Mouse (Mus musculus) spleen, adult 2 months (tissue): ENCODE measurements around the gene Adcy7. TPM values are rescaled to one million over a fixed set of nuclear protein-coding genes. Genes with fewer than 3 reads are reported as not detected.

ENCODE experiments used
- DNase-seq, 2 experiments: peaks; one replicate each; pipeline versions ENCODE4 v3.0.0 to v3.0.0-alpha.2; 2012 to 2021; ENCODE audit warnings: low spot score in 2 of 2, low read depth in 1 of 2
- H3K27ac ChIP-seq: fragments of 200-500 bp; 2 replicates; pipeline ENCODE4 v1.5.1; 2012; ENCODE audit warnings: low read length, inconsistent platforms; ENCODE audit not compliant: insufficient read depth
- H3K27me3 ChIP-seq: fragments of 200-500 bp; 2 replicates; pipeline ENCODE4 v1.6.1; 2012; ENCODE audit warnings: mild to moderate bottlenecking, moderate library complexity, low read length, inconsistent platforms; ENCODE audit not compliant: control insufficient read depth, insufficient read depth
- H3K36me3 ChIP-seq: fragments of 200-500 bp; 2 replicates; pipeline ENCODE4 v1.6.1; 2012; ENCODE audit warnings: mild to moderate bottlenecking, low read length, inconsistent platforms; ENCODE audit not compliant: control insufficient read depth, insufficient read depth
- H3K4me1 ChIP-seq: fragments of 200-500 bp; 2 replicates; pipeline ENCODE4 v1.6.1; 2011; ENCODE audit warnings: inconsistent platforms; ENCODE audit not compliant: control insufficient read depth, insufficient read depth, insufficient read length
- H3K4me3 ChIP-seq: fragments of 200-500 bp; 2 replicates; pipeline ENCODE4 v1.5.1; 2011; ENCODE audit warnings: mild to moderate bottlenecking, inconsistent platforms; ENCODE audit not compliant: insufficient read depth, insufficient read length; ENCODE audit errors: extremely low read depth
- CTCF ChIP-seq: fragments of 200-500 bp; IDR thresholded peaks from 2 replicates; pipeline ENCODE4 v1.5.1; 2011; ENCODE audit warnings: mild to moderate bottlenecking, inconsistent platforms; ENCODE audit not compliant: insufficient read depth, insufficient read length, insufficient replicate concordance; ENCODE audit errors: extremely low read depth
- POLR2A ChIP-seq: fragments of 200-500 bp; IDR thresholded peaks from 2 replicates; pipeline ENCODE4 v1.6.1; 2011; ENCODE audit warnings: low read depth, low read length, inconsistent platforms
- WGBS: fragments of 180-500 bp; shearing (Covaris S2); methylation state at CpG from one replicate; pipeline ENCODE4 v1.1.7; 2018; 5-methylcytosine and 5-hydroxymethylcytosine counted together
- polyA plus RNA-seq: library from polyadenylated mRNA; depleted of rRNA; stranded (reverse); fragments of >200 nt; gene quantifications from 2 replicates; pipeline ENCODE4 v1.2.3, GENCODE M21; 2012

The Adcy7 gene
- polyA plus RNA-seq, 1 experiment = 76.9 TPM

GRCm38 (mm10) chr8:88316139-88316931, 44.1 kb downstream of the Adcy7 start:
- TF ChIP-seq POLR2A = no peak
- no peak for TF ChIP-seq CTCF
- WGBS = 84% methylated on average over 8 of the region's 8 CpGs
- no peak for DNase-seq
- H3K36me3 ChIP-seq = peaks cover 52% of the 10 kb centered on the region
- H3K4me3 ChIP-seq = no peak overlapping the region
- no peak overlapping the region for H3K27ac ChIP-seq
- no peaks in the 10 kb centered on the region for H3K27me3 ChIP-seq
- no peaks in the 10 kb centered on the region for H3K4me1 ChIP-seq

GRCm38 (mm10) chr8:88317341-88317740, 45.1 kb downstream of the Adcy7 start:
- H3K27ac ChIP-seq = no peak overlapping the region
- no peak overlapping the region for H3K4me3 ChIP-seq
- DNase-seq = no peak
- TF ChIP-seq CTCF (no peak), POLR2A (no peak)
- H3K36me3 ChIP-seq = peaks cover 51% of the 10 kb centered on the region
- no peaks in the 10 kb centered on the region for H3K27me3 ChIP-seq
- 85% methylated on average over 5 of the region's 5 CpGs for WGBS
- no peaks in the 10 kb centered on the region for H3K4me1 ChIP-seq

- no peak for TF ChIP-seq POLR2A
- no peak for TF ChIP-seq CTCF
- H3K4me1 ChIP-seq = no peaks in the 10 kb centered on the region
- H3K27me3 ChIP-seq = no peaks in the 10 kb centered on the region
- no peak overlapping the region for H3K4me3 ChIP-seq
- 93% methylated on average over 8 of the region's 8 CpGs for WGBS
- no peak for DNase-seq
- H3K27ac ChIP-seq = no peak overlapping the region
- peaks cover 55% of the 10 kb centered on the region for H3K36me3 ChIP-seq
Observed at GRCm38 (mm10) chr8:88318151-88318550, 45.9 kb downstream of the Adcy7 start.

GRCm38 (mm10) chr8:88320134-88320533, 47.9 kb downstream of the Adcy7 start:
- no peak for DNase-seq
- H3K4me1 ChIP-seq = no peaks in the 10 kb centered on the region
- H3K27ac ChIP-seq = no peak overlapping the region
- H3K36me3 ChIP-seq = peaks cover 57% of the 10 kb centered on the region
- H3K27me3 ChIP-seq = no peaks in the 10 kb centered on the region
- TF ChIP-seq CTCF (no peak), POLR2A (no peak)
- H3K4me3 ChIP-seq = no peak overlapping the region
- WGBS = 96% methylated on average over 6 of the region's 6 CpGs

- Histone ChIP-seq H3K4me1 (no peaks in the 10 kb centered on the region), H3K36me3 (peaks cover 62% of the 10 kb centered on the region), H3K27ac (no peak overlapping the region), H3K27me3 (no peaks in the 10 kb centered on the region), H3K4me3 (no peak overlapping the region)
- no peak for DNase-seq
- TF ChIP-seq CTCF (no peak), POLR2A (no peak)
- WGBS = 92% methylated on average over 5 of the region's 5 CpGs
Observed at GRCm38 (mm10) chr8:88321387-88321786, 49.2 kb downstream of the Adcy7 start.

GRCm38 (mm10) chr8:88323523-88323922, 51.3 kb downstream of the Adcy7 start:
- Histone ChIP-seq H3K4me3 (no peak overlapping the region), H3K36me3 (peaks cover 63% of the 10 kb centered on the region), H3K27ac (no peak overlapping the region), H3K4me1 (no peaks in the 10 kb centered on the region), H3K27me3 (no peaks in the 10 kb centered on the region)
- 89% methylated on average over 5 of the region's 5 CpGs for WGBS
- DNase-seq = no peak
- no peak for TF ChIP-seq CTCF
- no peak for TF ChIP-seq POLR2A

- WGBS = 93% methylated on average over 11 of the region's 11 CpGs
- H3K36me3 ChIP-seq = peaks cover 60% of the 10 kb centered on the region
Observed at GRCm38 (mm10) chr8:88324760-88325159, 52.6 kb downstream of the Adcy7 start.

More at GRCm38 (mm10) chr8:88324760-88325159, 52.6 kb downstream of the Adcy7 start:
- Histone ChIP-seq H3K27ac (no peak overlapping the region), H3K4me3 (no peak overlapping the region), H3K4me1 (no peaks in the 10 kb centered on the region), H3K27me3 (no peaks in the 10 kb centered on the region)
- TF ChIP-seq POLR2A (no peak), CTCF (no peak)
- no peak for DNase-seq
